Mouse (Mus musculus): Measurements from ENCODE around the gene Themis2. TPM values are rescaled to one million over a fixed set of nuclear protein-coding genes. Genes with fewer than 3 reads are reported as not detected.

Gene Themis2
- total and polyA plus RNA-seq, 3 experiments, result 9.3 to 35.7 (median 14.2) TPM

- no peaks in the 10 kb centered on the region for H3K27me3 ChIP-seq (replicated peaks)
- H3K79me2 ChIP-seq (replicated peaks; ENCODE audit: control insufficient read depth, extremely low read depth, insufficient read depth, poor library complexity, severe bottlenecking), result peaks cover 12% of the 10 kb centered on the region
- TF ChIP-seq UBTF (IDR thresholded peaks at IDR 0.05; ENCODE audit: low read depth, low read length) (no peak), MYC (IDR thresholded peaks at IDR 0.05; ENCODE audit: low read depth, low read length) (no peak; the same call in 1 of the 2 replicates), E2F4 (IDR thresholded peaks at IDR 0.05; ENCODE audit: insufficient replicate concordance, low read depth, low read length) (0 out of 2 replicates have a peak, but pooled peaks have one; percentile 75), EP300 (IDR thresholded peaks at IDR 0.05; ENCODE audit: low read length) (peak; percentile 97), ZMIZ1 (IDR thresholded peaks at IDR 0.05; ENCODE audit: low read depth, low read length) (no peak), NRF1 (IDR thresholded peaks at IDR 0.05; ENCODE audit: low read depth, low read length) (no peak), RCOR1 (conservative IDR thresholded peaks at IDR 0.05; ENCODE audit: low read depth, low read length) (peak; percentile 98), TCF12 (IDR thresholded peaks at IDR 0.05; ENCODE audit: low read depth, low read length) (peak; percentile 80), CHD1 (IDR thresholded peaks at IDR 0.05; ENCODE audit: low read depth, low read length) (no peak), RAD21 (IDR thresholded peaks at IDR 0.05; ENCODE audit: low read depth, low read length) (peak; percentile 40), IRF4 (IDR thresholded peaks at IDR 0.05; ENCODE audit: low read depth, low read length) (peak; percentile 98), POLR2AphosphoS2 (IDR thresholded peaks at IDR 0.05; ENCODE audit: low read depth, low read length) (no peak), ZNF384 (IDR thresholded peaks at IDR 0.05; ENCODE audit: low read depth, low read length) (peak; percentile 75; the same call in 1 of the 2 replicates), ZKSCAN1 (IDR thresholded peaks at IDR 0.05; ENCODE audit: borderline replicate concordance, low read depth, low read length) (no peak), USF1 (IDR thresholded peaks at IDR 0.05; ENCODE audit: low read depth, low read length) (no peak), CHD2 (IDR thresholded peaks at IDR 0.05; ENCODE audit: low read length) (peak; percentile 86), TBP (conservative IDR thresholded peaks at IDR 0.05; ENCODE audit: low read depth, low read length) (no peak), ZC3H11A (IDR thresholded peaks at IDR 0.05; ENCODE audit: low read depth, low read length) (no peak), MXI1 (IDR thresholded peaks at IDR 0.05; ENCODE audit: low read depth, low read length) (peak; percentile 29; the same call in 1 of the 2 replicates), POLR2A (IDR thresholded peaks at IDR 0.05; ENCODE audit: low read depth, low read length) (no peak), USF2 (conservative IDR thresholded peaks at IDR 0.05; ENCODE audit: low read depth, low read length) (no peak), GABPA (IDR thresholded peaks at IDR 0.05; ENCODE audit: insufficient replicate concordance, low read depth, low read length) (no peak), SIN3A (IDR thresholded peaks at IDR 0.05; ENCODE audit: low read length) (peak; percentile 73; the same call in 1 of the 2 replicates), ELF1 (IDR thresholded peaks at IDR 0.05; ENCODE audit: low read depth, low read length) (no peak), SMC3 (IDR thresholded peaks at IDR 0.05; ENCODE audit: low read depth, low read length) (peak; percentile 64), BHLHE40 (IDR thresholded peaks at IDR 0.05; ENCODE audit: low read depth, low read length) (peak; percentile 72), MAX (IDR thresholded peaks at IDR 0.05; ENCODE audit: low read length) (peak; percentile 60; the same call in 1 of the 2 replicates), NELFE (IDR thresholded peaks at IDR 0.05; ENCODE audit: low read depth, low read length) (no peak), MAFK (IDR thresholded peaks at IDR 0.05; ENCODE audit: insufficient replicate concordance, low read length) (peak; percentile 72), KAT2A (IDR thresholded peaks at IDR 0.05; ENCODE audit: insufficient replicate concordance, low read length) (no peak), PAX5 (IDR thresholded peaks at IDR 0.05; ENCODE audit: low read length) (no peak), JUND (conservative IDR thresholded peaks at IDR 0.05; ENCODE audit: low read depth, low read length) (peak; percentile 98), ETS1 (conservative IDR thresholded peaks at IDR 0.05; ENCODE audit: low read depth, low read length) (peak; percentile 78; the same call in 1 of the 2 replicates), HCFC1 (IDR thresholded peaks at IDR 0.05; ENCODE audit: low read depth, low read length) (no peak; the same call in 1 of the 2 replicates), MAZ (IDR thresholded peaks at IDR 0.05; ENCODE audit: low read depth, low read length) (peak; percentile 51; the same call in 1 of the 2 replicates), JUN (IDR thresholded peaks at IDR 0.05; ENCODE audit: insufficient read depth, low read depth, low read length) (peak; percentile 98), MEF2A (IDR thresholded peaks at IDR 0.05; ENCODE audit: borderline replicate concordance, low read depth, low read length) (peak; percentile 84), CTCF (conservative IDR thresholded peaks at IDR 0.05 in 1 of 2, IDR thresholded peaks at IDR 0.05 in 1 of 2; ENCODE audit: low read depth in 2 of 2, low read length in 2 of 2) (peak in 1 of 2 experiments; percentile 58; a peak in 2 of 4 replicates)
- dilution Hi-C loops (cut with MboI; ENCODE audit: extremely low pct_ligation_motif_present, extremely low pct_unique_long_range_greater_than_20kb, low sequenced_read_pairs), result no loop called here
- peaks cover 8 to 52% of the 10 kb centered on the region in 2 experiments for H3K4me1 ChIP-seq (ENCODE audit: control insufficient read depth in 1 of 2, insufficient read depth in 2 of 2)
- H3K27ac ChIP-seq (ENCODE audit: insufficient read depth, low read depth), result peak overlapping the region; percentile 88
- no peak overlapping the region for H3K9ac ChIP-seq (ENCODE audit: insufficient read depth, low read depth)
- H3K4me3 ChIP-seq (replicated peaks in 1 of 3; ENCODE audit: low read depth in 2 of 3, low read length in 2 of 3, poor library complexity in 1 of 3), result no peak overlapping the region
- no peaks in the 10 kb centered on the region for H3K9me3 ChIP-seq (replicated peaks; ENCODE audit: low read length)
- H3K36me3 ChIP-seq (replicated peaks in 1 of 2; ENCODE audit: control insufficient read depth in 1 of 2, insufficient read depth in 1 of 2, low read length in 1 of 2), result no peaks in the 10 kb centered on the region
- in situ Hi-C loops (cut with MboI; ENCODE audit: low pct_ligation_motif_present, low pct_unique_long_range_greater_than_20kb, low sequenced_read_pairs), result no loop called here
- no peak overlapping the region for H3K4me2 ChIP-seq (ENCODE audit: insufficient read depth, low read depth, poor library complexity, severe bottlenecking)
- peak; percentile 82 for DNase-seq (ENCODE audit: extremely low read depth)
Measured at GRCm38 (mm10) chr4:132799845-132800244, 3.7 kb upstream of the Themis2 start.

All from CH12.LX (cell line).